ENCODE assay signal across 22 mouse cellular contexts in genomic region chr8:97433584-97433983, GRCm38 (mm10).
DNase-seq lines count a peak whose midpoint lies in the region; ATAC-seq and TF ChIP-seq lines count a peak whose summit lies in the region.
"Had no signal": no experiment of that assay in that cellular context is flagged by ENCODE, and none has a peak within 500 bp of the region (broad histone marks: within the 10 kb centered on the region; RNA-seq: fewer than 3 reads in every experiment).

No protein-coding gene starts in this region.

- TF ChIP-seq POLR2A in kidney, adult 2 months (IDR thresholded peaks at IDR 0.05; ENCODE audit: low read depth, low read length): no peak
- no peak for TF ChIP-seq POLR2A in liver, adult 2 months (IDR thresholded peaks at IDR 0.05; ENCODE audit: extremely low read depth, insufficient read depth, low read length)

- H3K4me3 ChIP-seq in kidney, adult 2 months (ENCODE audit: insufficient read depth, low read depth, low read length): no peak overlapping the region
- H3K4me3 ChIP-seq in liver, adult 2 months (ENCODE audit: insufficient read depth, low read depth, low read length): no peak overlapping the region
- no peak overlapping the region for H3K4me3 ChIP-seq in liver, embryonic 11.5 days (ENCODE audit: low read depth, low read length)
- no peak overlapping the region for H3K4me3 ChIP-seq in intestine, embryonic 16.5 days (ENCODE audit: low read length)
- H3K4me3 ChIP-seq: embryonic facial prominence, embryonic 13.5 days; embryonic facial prominence, embryonic 15.5 days; erythroblast, embryonic 14.5 days; forebrain, embryonic 10.5 days; forebrain, embryonic 12.5 days had no signal

- DNase-seq in kidney, adult 2 months: peak; percentile 6
- DNase-seq in kidney, adult 11 months: no peak
- DNase-seq in liver, adult 2 months (ENCODE audit: extremely low read depth, low read depth, low spot score): peak; percentile 25
- no peak for DNase-seq in liver, embryonic 11.5 days (ENCODE audit: low spot score)
- no peak for DNase-seq in gastrocnemius, postnatal 25 days
- DNase-seq: adrenal gland, adult 2 months; adrenal gland, postnatal 10 days; adrenal gland, postnatal 25 days; cerebellum, adult 11 months; cerebellum, adult 18-20 months; cerebellum, adult 8-10 months; cerebellum, adult 9-11 months; cerebellum, postnatal 14 days; cerebellum, postnatal 36 days; embryo, embryonic 11 days had no signal

- H3K27me3 ChIP-seq in kidney, adult 2 months (replicated peaks; ENCODE audit: control insufficient read depth, insufficient read depth, low read length): no peaks in the 10 kb centered on the region
- H3K27me3 ChIP-seq in liver, adult 2 months (ENCODE audit: control insufficient read depth, insufficient read depth, low read length): no peaks in the 10 kb centered on the region
- no peaks in the 10 kb centered on the region for H3K27me3 ChIP-seq in liver, embryonic 11.5 days (replicated peaks; ENCODE audit: control insufficient read depth, insufficient read depth, low read length)
- H3K27me3 ChIP-seq in intestine, embryonic 16.5 days (replicated peaks; ENCODE audit: control insufficient read depth, insufficient read depth, low read length): no peaks in the 10 kb centered on the region
- H3K27me3 ChIP-seq: embryonic facial prominence, embryonic 13.5 days; embryonic facial prominence, embryonic 15.5 days; forebrain, embryonic 12.5 days had no signal

- no peaks in the 10 kb centered on the region for H3K36me3 ChIP-seq in kidney, adult 2 months (ENCODE audit: control insufficient read depth, insufficient read depth, low read length)
- H3K36me3 ChIP-seq in liver, adult 2 months (ENCODE audit: control insufficient read depth, insufficient read depth, low read length): no peaks in the 10 kb centered on the region
- H3K36me3 ChIP-seq in liver, embryonic 11.5 days (ENCODE audit: control insufficient read depth, insufficient read depth, low read length): no peaks in the 10 kb centered on the region
- H3K36me3 ChIP-seq in intestine, embryonic 16.5 days (ENCODE audit: control insufficient read depth, insufficient read depth, low read length): no peaks in the 10 kb centered on the region
- H3K36me3 ChIP-seq: embryonic facial prominence, embryonic 13.5 days; embryonic facial prominence, embryonic 15.5 days; forebrain, embryonic 10.5 days; forebrain, embryonic 12.5 days had no signal

- no peak for ATAC-seq in liver, embryonic 11.5 days (replicated peaks; ENCODE audit: low FRiP score)
- ATAC-seq in intestine, embryonic 16.5 days: peak; percentile 71
- ATAC-seq: forebrain, embryonic 14.5 days had no signal

- no peak overlapping the region for H3K4me2 ChIP-seq in liver, embryonic 11.5 days
- H3K4me2 ChIP-seq in intestine, embryonic 16.5 days (ENCODE audit: low read depth, low read length): no peak overlapping the region
- H3K4me2 ChIP-seq: embryonic facial prominence, embryonic 13.5 days; embryonic facial prominence, embryonic 15.5 days; forebrain, embryonic 12.5 days had no signal

- no peak overlapping the region for H3K27ac ChIP-seq in kidney, adult 2 months (ENCODE audit: insufficient read depth, low read depth, low read length)
- H3K27ac ChIP-seq in liver, adult 2 months (replicated peaks; ENCODE audit: insufficient read depth, low read depth, low read length): no peak overlapping the region
- H3K27ac ChIP-seq in liver, embryonic 11.5 days (ENCODE audit: low read depth, low read length): no peak overlapping the region
- H3K27ac ChIP-seq in intestine, embryonic 16.5 days (ENCODE audit: low read length): no peak overlapping the region
- H3K27ac ChIP-seq: embryonic facial prominence, embryonic 13.5 days; embryonic facial prominence, embryonic 15.5 days; forebrain, embryonic 10.5 days; forebrain, embryonic 12.5 days had no signal

- H3K9me3 ChIP-seq in liver, embryonic 11.5 days (ENCODE audit: control insufficient read depth, low read length): no peaks in the 10 kb centered on the region
- H3K9me3 ChIP-seq in intestine, embryonic 16.5 days (ENCODE audit: control insufficient read depth, low read length): no peaks in the 10 kb centered on the region
- H3K9me3 ChIP-seq: embryonic facial prominence, embryonic 13.5 days; embryonic facial prominence, embryonic 15.5 days; forebrain, embryonic 10.5 days; forebrain, embryonic 12.5 days had no signal

- no peak overlapping the region for H3K9ac ChIP-seq in liver, adult 2 months (ENCODE audit: low read depth, low read length)
- H3K9ac ChIP-seq in liver, embryonic 11.5 days (ENCODE audit: low read depth, low read length): no peak overlapping the region
- no peak overlapping the region for H3K9ac ChIP-seq in intestine, embryonic 16.5 days (ENCODE audit: low read depth, low read length)
- H3K9ac ChIP-seq: embryonic facial prominence, embryonic 13.5 days; embryonic facial prominence, embryonic 15.5 days; forebrain, embryonic 12.5 days had no signal

- WGBS in kidney, adult 2 months: 56% methylated on average over 5 of the region's 5 CpGs
- WGBS in liver, adult 2 months: 59% methylated on average over 5 of the region's 5 CpGs
- 51% methylated on average over 5 of the region's 5 CpGs for WGBS in liver, embryonic 11.5 days
- WGBS in intestine, embryonic 16.5 days: 50% methylated on average over 5 of the region's 5 CpGs

- H3K4me1 ChIP-seq in kidney, adult 2 months (ENCODE audit: control insufficient read depth, insufficient read depth, low read length): no peaks in the 10 kb centered on the region; the same call in 1 of the 2 replicates
- H3K4me1 ChIP-seq in liver, adult 2 months (ENCODE audit: control insufficient read depth, insufficient read depth, low read length): no peaks in the 10 kb centered on the region
- no peaks in the 10 kb centered on the region for H3K4me1 ChIP-seq in liver, embryonic 11.5 days (replicated peaks; ENCODE audit: control insufficient read depth, insufficient read depth, low read length)
- no peaks in the 10 kb centered on the region for H3K4me1 ChIP-seq in intestine, embryonic 16.5 days (ENCODE audit: control insufficient read depth, insufficient read depth, low read length)
- H3K4me1 ChIP-seq: embryonic facial prominence, embryonic 13.5 days; embryonic facial prominence, embryonic 15.5 days; forebrain, embryonic 10.5 days; forebrain, embryonic 12.5 days had no signal

- H3K79me2 ChIP-seq in liver, adult 2 months (ENCODE audit: control insufficient read depth, insufficient read depth, low read length): no peaks in the 10 kb centered on the region

- no peak for TF ChIP-seq CTCF in kidney, adult 2 months (conservative IDR thresholded peaks at IDR 0.05; ENCODE audit: insufficient read depth, insufficient read length, low read depth, low read length)
- TF ChIP-seq CTCF in liver, adult 2 months (IDR thresholded peaks at IDR 0.05; ENCODE audit: low read depth, low read length): no peak

Comparison
In these comparisons a context has a peak if more than half of its experiments do, and no peak if none do; other contexts are left out.
1. DNase-seq: peak in kidney, adult 2 months (single experiment) and liver, adult 2 months (single experiment); none in kidney, adult 11 months (single experiment), liver, embryonic 11.5 days (single experiment) and gastrocnemius, postnatal 25 days (single experiment).